Mouse (Mus musculus): Measurements from ENCODE around the gene Pdcd7. TPM values are rescaled to one million over a fixed set of nuclear protein-coding genes. Genes with fewer than 3 reads are reported as not detected.
A peak's percentile ranks its signal among the peaks of the same experiment; 100 is the strongest.
"Not testable (repeated sequence)": the region's sequence is repeated elsewhere in the genome, so short reads cannot be mapped to it uniquely, and the experiment has no call there.

The Pdcd7 gene
- 10 to 100 TPM; 13.4 to 14.7 TPM for total RNA-seq (2021)

GRCm38 (mm10) chr9:65345854-65346475 is at the start of gene Pdcd7:
Gene Pdcd7 (plus strand): TSS chr9:65346104.
- DNase-seq, result peak; percentile 95 to 97
- intact Hi-C loops (cut with DNase I), result no loop called here

GRCm38 (mm10) chr9:65297056-65297455 is 48.8 kb upstream of the Pdcd7 start:
- DNase-seq, result no peak
- intact Hi-C loops (cut with DNase I), result no loop called here

GRCm38 (mm10) chr9:65298761-65299160 is 47.1 kb upstream of the Pdcd7 start:
- intact Hi-C loops (cut with DNase I), result no loop called here
- DNase-seq, result no peak

GRCm38 (mm10) chr9:65299650-65300049 is 46.3 kb upstream of the Pdcd7 start:
- DNase-seq, result no peak
- intact Hi-C loops (cut with DNase I), result no loop called here

GRCm38 (mm10) chr9:65302327-65302983 is 43.4 kb upstream of the Pdcd7 start:
- intact Hi-C loops (cut with DNase I), result no loop called here
- no peak for DNase-seq

GRCm38 (mm10) chr9:65303586-65303985 is 42.3 kb upstream of the Pdcd7 start:
- intact Hi-C loops (cut with DNase I), result no loop called here
- DNase-seq, result no peak

- intact Hi-C loops (cut with DNase I), result no loop called here
- no peak for DNase-seq
Observed at GRCm38 (mm10) chr9:65304300-65304699, 41.6 kb upstream of the Pdcd7 start.

- peak in 1 of 2 experiments; percentile 23 for DNase-seq
- intact Hi-C loops (cut with DNase I), result no loop called here
Observed at GRCm38 (mm10) chr9:65306672-65307071, 39.2 kb upstream of the Pdcd7 start.

GRCm38 (mm10) chr9:65308011-65308410 is 37.9 kb upstream of the Pdcd7 start:
- intact Hi-C loops (cut with DNase I), result no loop called here
- no peak for DNase-seq

- intact Hi-C loops (cut with DNase I), result loop anchor here (2.0 kb wide), 1 partner anchor 14 kb away; no protein-coding TSS in a partner anchor
- no peak for DNase-seq
Observed at GRCm38 (mm10) chr9:65312669-65313357, 33.1 kb upstream of the Pdcd7 start.

- intact Hi-C loops (cut with DNase I), result loop anchor here (2.0 kb wide), 1 partner anchor 13 kb away; no protein-coding TSS in a partner anchor
- no peak for DNase-seq
Observed at GRCm38 (mm10) chr9:65313846-65314245, 32.1 kb upstream of the Pdcd7 start.

- no peak for DNase-seq
- intact Hi-C loops (cut with DNase I), result no loop called here
Observed at GRCm38 (mm10) chr9:65322255-65322900, 23.5 kb upstream of the Pdcd7 start.

GRCm38 (mm10) chr9:65325971-65326370 is 19.9 kb upstream of the Pdcd7 start:
- intact Hi-C loops (cut with DNase I), result loop anchor here (2.0 kb wide), 1 partner anchor 13 kb away; no protein-coding TSS in a partner anchor
- DNase-seq, result no peak

- intact Hi-C loops (cut with DNase I), result loop anchor here (2.0 kb wide), 1 partner anchor 15 kb away; no protein-coding TSS in a partner anchor
- DNase-seq, result no peak
Observed at GRCm38 (mm10) chr9:65327371-65327770, 18.5 kb upstream of the Pdcd7 start.

- intact Hi-C loops (cut with DNase I), result no loop called here
- DNase-seq, result no peak
Observed at GRCm38 (mm10) chr9:65333958-65334357, 11.9 kb upstream of the Pdcd7 start.

GRCm38 (mm10) chr9:65339146-65339545 is 6.8 kb upstream of the Pdcd7 start:
- intact Hi-C loops (cut with DNase I), result no loop called here
- no peak for DNase-seq

- no peak for DNase-seq
- intact Hi-C loops (cut with DNase I), result no loop called here
Observed at GRCm38 (mm10) chr9:65340414-65340813, 5.5 kb upstream of the Pdcd7 start.

- intact Hi-C loops (cut with DNase I); DNase-seq: not testable (repeated sequence)
Observed at GRCm38 (mm10) chr9:65345439-65345838, 465 bp upstream of the Pdcd7 start.

- DNase-seq, result peak; percentile 32 to 56
Observed at GRCm38 (mm10) chr9:65346476-65347111, 690 bp downstream of the Pdcd7 start.

GRCm38 (mm10) chr9:65347112-65347850 is 1.4 kb downstream of the Pdcd7 start:
- intact Hi-C loops (cut with DNase I), result no loop called here
- DNase-seq, result no peak

More at GRCm38 (mm10) chr9:65346476-65347111, 690 bp downstream of the Pdcd7 start:
- intact Hi-C loops (cut with DNase I), result no loop called here

All from heart, postnatal 36 days (tissue).